Mouse (Mus musculus): Measurements from ENCODE around the gene Cbfa2t3. TPM values are rescaled to one million over a fixed set of nuclear protein-coding genes. Genes with fewer than 3 reads are reported as not detected.

The Cbfa2t3 gene
- total and polyA plus RNA-seq, 3 experiments = 10.5 to 102 TPM; not detected in 1

GRCm38 (mm10) chr8:122727412-122727811 lies 28.5 kb upstream of the Cbfa2t3 start (continued):
- TF ChIP-seq TCF12 (IDR thresholded peaks at IDR 0.05; ENCODE audit: low read depth, low read length) (peak; percentile 23; the same call in 1 of the 2 replicates), SIN3A (IDR thresholded peaks at IDR 0.05; ENCODE audit: low read length) (peak; percentile 70; the same call in 1 of the 2 replicates), ZC3H11A (IDR thresholded peaks at IDR 0.05; ENCODE audit: low read depth, low read length) (no peak), MXI1 (IDR thresholded peaks at IDR 0.05; ENCODE audit: low read depth, low read length) (0 out of 2 replicates have a peak, but pooled peaks have one; percentile 37), ELF1 (IDR thresholded peaks at IDR 0.05; ENCODE audit: low read depth, low read length) (peak; percentile 80; the same call in 1 of the 2 replicates), ETS1 (IDR thresholded peaks at IDR 0.05; ENCODE audit: low read depth, low read length) (peak; percentile 53), EP300 (IDR thresholded peaks at IDR 0.05; ENCODE audit: low read depth in 1 of 2, low read length in 2 of 2) (peak in 1 of 2 experiments; percentile 52; a peak in 1 of 4 replicates), TBP (IDR thresholded peaks at IDR 0.05; ENCODE audit: low read depth, low read length) (no peak), KAT2A (conservative IDR thresholded peaks at IDR 0.05; ENCODE audit: low read depth, low read length) (no peak; the same call in 1 of the 2 replicates)

- Histone ChIP-seq H3K79me2 (ENCODE audit: control insufficient read depth, insufficient read depth, low read length, poor library complexity) (no peaks in the 10 kb centered on the region), H3K9me3 (replicated peaks; ENCODE audit: insufficient read depth, low read length) (no peaks in the 10 kb centered on the region), H3K4me1 (ENCODE audit: control insufficient read depth in 1 of 2, insufficient read depth in 2 of 2, low read length in 2 of 2) (peaks cover 14 to 17% of the 10 kb centered on the region in 2 experiments; a peak in 3 of 4 replicates), H3K9ac (ENCODE audit: control insufficient read depth, low read depth, low read length, poor library complexity, severe bottlenecking) (no peak overlapping the region), H3K27ac (ENCODE audit: control insufficient read depth, low read depth, low read length) (no peak overlapping the region), H3K36me3 (ENCODE audit: control insufficient read depth in 1 of 2, insufficient read depth in 2 of 2, low read length in 2 of 2) (peaks cover 0 to 2% of the 10 kb centered on the region in 2 experiments; a peak in 2 of 4 replicates), H3K27me3 (ENCODE audit: control insufficient read depth in 1 of 2, insufficient read depth in 2 of 2, low read length in 2 of 2) (no peaks in the 10 kb centered on the region), H3K4me3 (ENCODE audit: control insufficient read depth in 1 of 2, insufficient read depth in 1 of 2, low read depth in 2 of 2, low read length in 2 of 2) (no peak overlapping the region; a peak in 1 of 4 replicates)
- TF ChIP-seq NELFE (IDR thresholded peaks at IDR 0.05; ENCODE audit: low read depth, low read length) (peak; percentile 8; the same call in 1 of the 2 replicates), MYC (IDR thresholded peaks at IDR 0.05; ENCODE audit: low read depth, low read length) (no peak)
- no peak for DNase-seq (ENCODE audit: low read depth, low spot score)
These were observed 27.9 kb upstream of the Cbfa2t3 start for GRCm38 (mm10) chr8:122726789-122727188.

- H3K9me3 ChIP-seq (replicated peaks; ENCODE audit: insufficient read depth, low read length) = no peaks in the 10 kb centered on the region
- no peaks in the 10 kb centered on the region for H3K79me2 ChIP-seq (ENCODE audit: control insufficient read depth, insufficient read depth, low read length, poor library complexity)
- no peak overlapping the region for H3K9ac ChIP-seq (ENCODE audit: control insufficient read depth, low read depth, low read length, poor library complexity, severe bottlenecking)
- DNase-seq (ENCODE audit: low read depth, low spot score) = no peak
- no peaks in the 10 kb centered on the region for H3K27me3 ChIP-seq (ENCODE audit: control insufficient read depth in 1 of 2, insufficient read depth in 2 of 2, low read length in 2 of 2)
- H3K4me1 ChIP-seq (ENCODE audit: control insufficient read depth in 1 of 2, insufficient read depth in 2 of 2, low read length in 2 of 2) = peaks cover 23 to 31% of the 10 kb centered on the region in 2 experiments
- H3K4me3 ChIP-seq (ENCODE audit: control insufficient read depth in 1 of 2, insufficient read depth in 1 of 2, low read depth in 2 of 2, low read length in 2 of 2) = no peak overlapping the region
- no peak overlapping the region for H3K27ac ChIP-seq (ENCODE audit: control insufficient read depth, low read depth, low read length)
- TF ChIP-seq ELF1 (IDR thresholded peaks at IDR 0.05; ENCODE audit: low read depth, low read length) (0 out of 2 replicates have a peak, but pooled peaks have one; percentile 20), ZKSCAN1 (IDR thresholded peaks at IDR 0.05; ENCODE audit: low read depth, low read length) (peak; percentile 89), ZNF384 (IDR thresholded peaks at IDR 0.05; ENCODE audit: low read depth, low read length) (no peak)
- peaks cover 0 to 15% of the 10 kb centered on the region in 2 experiments; a peak in 2 of 4 replicates for H3K36me3 ChIP-seq (ENCODE audit: control insufficient read depth in 1 of 2, insufficient read depth in 2 of 2, low read length in 2 of 2)
These were observed 26.3 kb upstream of the Cbfa2t3 start for GRCm38 (mm10) chr8:122725187-122725586.

All from MEL (cell line).